Mouse (Mus musculus) midbrain, embryonic 14.5 days (tissue): ENCODE results near the gene Flrt2. TPM values are rescaled to one million over a fixed set of nuclear protein-coding genes. Genes with fewer than 3 reads are reported as not detected.

Experiments
- ATAC-seq: fragments of 200-750 bp; cut with Nextera tagmentation; 2 replicates; pipeline ENCODE4 v1.8.0; 2017; ENCODE audit warnings: moderate number of reproducible peaks, moderate library complexity; ENCODE audit not compliant: low FRiP score, low TSS enrichment
- DNase-seq: peaks from one replicate; pipeline ENCODE4 v3.0.0-alpha.2; 2015
- H3K27ac ChIP-seq: fragments of 300-500 bp; sonication (generic); replicated peaks from 2 replicates; pipeline ENCODE4 v1.5.1; 2014; ENCODE audit warnings: mild to moderate bottlenecking, low read depth, low read length, moderate library complexity
- H3K27me3 ChIP-seq: fragments of 300-500 bp; sonication (generic); 2 replicates; pipeline ENCODE4 v1.6.1; 2014; ENCODE audit warnings: low read length, control low read depth, mixed read lengths; ENCODE audit not compliant: control insufficient read depth, insufficient read depth
- H3K36me3 ChIP-seq: fragments of 300-500 bp; sonication (generic); 2 replicates; pipeline ENCODE4 v1.6.1; 2014; ENCODE audit warnings: low read length, control low read depth; ENCODE audit not compliant: control insufficient read depth, insufficient read depth
- H3K4me1 ChIP-seq: fragments of 300-500 bp; sonication (generic); 2 replicates; pipeline ENCODE4 v1.6.1; 2014; ENCODE audit warnings: mild to moderate bottlenecking, antibody characterized with exemption, low read length, control low read depth; ENCODE audit not compliant: control insufficient read depth, insufficient read depth
- H3K4me2 ChIP-seq: fragments of 300-500 bp; sonication (generic); 2 replicates; pipeline ENCODE4 v1.6.1; 2014; ENCODE audit warnings: mild to moderate bottlenecking, low read length, moderate library complexity
- H3K4me3 ChIP-seq: fragments of 300-500 bp; sonication (generic); replicated peaks from 2 replicates; pipeline ENCODE4 v1.5.1; 2014; ENCODE audit warnings: low read depth, low read length
- H3K9ac ChIP-seq: fragments of 300-500 bp; sonication (generic); replicated peaks from 2 replicates; pipeline ENCODE4 v1.6.1; 2014; ENCODE audit warnings: mild to moderate bottlenecking, low read length, moderate library complexity
- H3K9me3 ChIP-seq: fragments of 300-500 bp; sonication (generic); 2 replicates; pipeline ENCODE4 v1.6.1; 2016; ENCODE audit warnings: low read length, control low read depth, mixed read lengths; ENCODE audit not compliant: control insufficient read depth
- WGBS: fragments of 180-500 bp; shearing (Covaris S2); extraction: QIAGEN DNeasy Blood & Tissue Kit; methylation state at CpG from one replicate; pipeline ENCODE4 v1.1.7; 2014; 5-methylcytosine and 5-hydroxymethylcytosine counted together
- polyA plus RNA-seq: library from polyadenylated mRNA; unstranded; fragments of >200 nt; fragmentation: Nextera tagmentation; extraction: Ambion mirVana; gene quantifications from 2 replicates; pipeline ENCODE4 v1.2.1, GENCODE M21; 2014

The Flrt2 gene
- polyA plus RNA-seq, 1 experiment from 2014 or later, result 32.2 TPM

DNA sequence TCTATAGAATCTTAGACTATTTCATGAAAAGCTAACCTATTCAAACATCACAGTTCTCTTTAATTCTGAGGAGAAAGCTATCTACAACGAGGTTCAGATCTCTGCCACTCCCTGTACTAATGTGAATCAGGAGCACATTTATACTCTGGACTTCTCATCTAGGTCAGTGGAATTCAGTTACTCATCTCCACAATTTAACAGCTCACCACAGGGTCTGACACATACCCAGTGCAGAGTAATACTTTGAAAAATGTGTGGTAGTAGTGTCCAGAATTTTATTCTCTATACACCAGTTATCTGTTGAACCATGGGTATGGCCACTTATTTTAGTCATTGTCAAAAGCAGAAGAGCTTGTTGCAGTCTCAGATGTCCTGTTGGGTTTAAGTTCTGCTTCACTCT is 98.1 kb downstream of the Flrt2 start:
- H3K4me2 ChIP-seq, result no peak overlapping the region
- no peaks in the 10 kb centered on the region for H3K4me1 ChIP-seq
- H3K27ac ChIP-seq, result no peak overlapping the region
- no peaks in the 10 kb centered on the region for H3K9me3 ChIP-seq
- no peaks in the 10 kb centered on the region for H3K36me3 ChIP-seq
- 74% methylated on average over 1 of the region's 1 CpGs for WGBS
- no peak overlapping the region for H3K9ac ChIP-seq
- no peak for ATAC-seq
- no peak overlapping the region for H3K4me3 ChIP-seq
- no peak for DNase-seq
- H3K27me3 ChIP-seq, result no peaks in the 10 kb centered on the region

DNA sequence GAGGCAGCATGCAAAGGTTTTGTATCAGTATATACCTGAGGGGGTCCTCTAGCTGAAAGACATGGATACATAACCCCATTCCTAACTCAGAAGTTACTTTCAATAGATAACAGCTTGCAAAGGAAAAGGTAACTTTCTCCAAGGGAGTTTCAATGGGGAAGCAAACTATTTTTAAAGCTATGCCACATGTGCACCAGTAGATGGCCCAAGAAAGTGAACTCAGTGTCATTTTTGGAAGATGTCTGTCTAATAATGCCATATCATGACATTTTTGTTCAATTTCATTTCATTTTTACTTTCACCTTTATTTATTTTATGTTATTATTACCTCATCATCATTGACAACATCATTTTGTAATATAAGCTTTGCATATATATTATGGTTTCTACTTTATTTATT is 124.6 kb downstream of the Flrt2 start:
- Histone ChIP-seq H3K36me3 (no peaks in the 10 kb centered on the region), H3K9me3 (no peaks in the 10 kb centered on the region), H3K27ac (no peak overlapping the region), H3K27me3 (no peaks in the 10 kb centered on the region), H3K9ac (no peak overlapping the region), H3K4me2 (no peak overlapping the region), H3K4me1 (no peaks in the 10 kb centered on the region), H3K4me3 (no peak overlapping the region)
- ATAC-seq, result no peak
- DNase-seq, result no peak
